Mouse (Mus musculus) heart, adult 9 months (tissue): ENCODE measurements at regions not wholly inside any gene's neighbourhood (a gene's known extent, or its start where the extent isn't known, plus 50 kb on each side); places are given as distances from the start of the nearest gene placed in this dataset.

ENCODE experiments used
- DNase-seq, 2 experiments: peaks; one replicate each; pipeline ENCODE4 v3.0.0; 2022; ENCODE audit warnings: low spot score in 2 of 2

DNA sequence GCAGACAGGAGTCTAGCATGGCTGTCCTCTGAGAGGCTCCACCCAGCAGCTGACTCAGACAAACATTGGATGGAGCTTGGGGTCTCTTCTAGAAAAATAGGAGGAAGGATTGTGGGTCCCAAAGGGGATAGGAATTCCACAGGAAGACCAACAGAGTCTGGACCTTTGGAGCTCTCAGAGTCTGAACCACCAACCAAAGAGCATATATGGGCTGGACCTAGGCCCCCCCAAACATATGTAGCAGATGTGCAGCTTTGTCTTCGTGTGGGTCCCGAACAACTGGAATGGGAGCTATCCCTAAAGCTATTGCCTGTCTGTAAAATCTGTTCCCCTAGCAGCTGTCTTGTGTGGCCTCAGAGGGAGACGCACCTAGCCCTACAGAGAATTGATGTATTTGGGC is 50.1 kb upstream of the Cpm start:
- DNase-seq, result no peak

DNA sequence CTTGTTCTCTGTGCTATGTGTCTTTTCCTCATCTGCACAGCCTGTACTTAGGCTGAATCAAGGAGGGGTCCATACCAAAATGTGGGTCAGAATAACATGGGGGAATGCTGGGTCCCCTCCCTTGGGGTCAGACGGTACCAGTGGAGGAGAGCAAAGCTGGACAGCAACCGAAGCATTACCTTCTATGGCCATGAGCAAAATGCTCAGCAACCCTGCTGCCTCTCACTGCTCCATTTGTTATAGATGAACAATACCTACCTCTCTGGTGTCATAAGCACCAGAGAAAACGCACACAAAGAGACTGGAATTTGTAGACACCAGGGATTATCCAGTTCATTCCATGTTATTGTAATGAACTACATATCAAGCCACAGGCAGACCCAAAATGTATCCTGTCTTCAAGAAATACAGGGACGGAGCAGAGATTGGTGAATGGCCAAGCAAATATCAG is 50.6 kb upstream of the Cpm start:
- DNase-seq, result no peak

DNA sequence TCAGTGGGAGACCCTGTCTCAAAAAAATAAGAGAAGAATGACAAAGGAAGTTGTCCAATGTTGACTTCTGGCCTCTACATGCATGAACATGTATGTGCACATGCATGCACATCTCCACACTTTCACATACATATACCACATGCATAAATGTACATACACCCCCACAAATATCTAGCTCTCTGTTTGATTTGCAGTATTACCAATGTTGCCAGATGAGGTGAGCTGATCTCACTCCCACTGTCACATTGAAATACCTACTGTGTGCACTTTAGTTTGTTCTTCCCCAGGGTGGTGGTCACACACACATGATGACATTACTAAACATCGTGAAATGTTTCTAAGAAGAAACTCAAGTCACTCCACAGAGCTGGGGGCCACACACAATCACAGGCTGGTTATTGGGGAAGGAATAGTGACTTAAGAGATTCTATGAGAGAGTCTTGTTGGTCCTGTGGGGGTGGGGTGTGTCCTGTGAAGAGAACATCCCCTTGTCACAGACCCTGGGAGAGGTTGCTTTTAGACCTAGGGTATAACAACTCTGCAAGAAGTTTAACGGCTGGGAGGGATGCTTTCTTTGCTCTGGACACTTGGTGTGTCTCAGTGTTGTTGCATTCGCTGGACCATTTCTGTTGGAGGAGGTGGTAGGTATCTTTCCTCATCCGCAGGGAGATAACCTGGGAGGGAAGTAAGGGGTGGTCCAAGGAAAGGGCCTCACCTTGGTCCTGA is 51.2 kb upstream of the Cpm start:
- no peak for DNase-seq

DNA sequence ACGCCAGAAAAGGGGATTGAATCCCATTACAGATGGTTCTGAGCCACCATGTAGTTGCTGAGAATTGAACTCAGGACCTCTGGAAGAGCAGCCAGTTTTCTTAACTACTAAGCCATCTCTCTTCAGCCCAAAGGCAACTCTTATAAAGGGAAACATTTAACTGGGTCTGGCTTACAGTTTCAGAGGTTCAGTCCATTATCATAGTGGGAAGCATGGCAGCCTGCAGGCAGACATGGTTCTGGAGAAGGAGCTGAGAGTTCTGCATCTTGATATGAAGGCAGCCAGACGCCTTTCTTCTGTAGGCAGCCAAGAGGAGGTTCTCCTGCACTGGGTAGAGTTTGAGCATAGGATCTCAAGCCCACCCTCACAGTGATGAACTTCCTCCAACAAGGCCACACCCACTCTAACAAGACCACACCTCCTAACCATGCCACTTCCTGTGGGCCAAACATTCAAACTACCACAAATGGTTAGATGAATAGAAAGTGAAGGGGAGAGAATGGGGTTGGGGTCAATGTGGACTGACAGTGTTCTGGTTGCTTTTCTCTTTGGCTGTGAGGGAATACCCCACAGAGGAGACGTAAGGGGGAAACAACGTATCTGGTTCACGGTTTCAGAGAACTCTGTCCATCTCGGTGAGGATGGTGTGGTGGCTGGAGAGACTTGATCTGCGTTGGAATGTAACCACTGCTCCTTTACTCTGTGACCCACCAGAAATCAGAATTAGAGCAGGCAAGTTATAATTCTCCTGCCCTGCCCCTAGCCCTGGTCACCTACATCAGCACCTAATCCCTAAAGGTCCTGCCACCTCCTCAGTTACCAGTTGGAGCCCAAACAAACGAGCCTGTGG is 52.2 kb upstream of the Cpm start:
- no peak for DNase-seq

DNA sequence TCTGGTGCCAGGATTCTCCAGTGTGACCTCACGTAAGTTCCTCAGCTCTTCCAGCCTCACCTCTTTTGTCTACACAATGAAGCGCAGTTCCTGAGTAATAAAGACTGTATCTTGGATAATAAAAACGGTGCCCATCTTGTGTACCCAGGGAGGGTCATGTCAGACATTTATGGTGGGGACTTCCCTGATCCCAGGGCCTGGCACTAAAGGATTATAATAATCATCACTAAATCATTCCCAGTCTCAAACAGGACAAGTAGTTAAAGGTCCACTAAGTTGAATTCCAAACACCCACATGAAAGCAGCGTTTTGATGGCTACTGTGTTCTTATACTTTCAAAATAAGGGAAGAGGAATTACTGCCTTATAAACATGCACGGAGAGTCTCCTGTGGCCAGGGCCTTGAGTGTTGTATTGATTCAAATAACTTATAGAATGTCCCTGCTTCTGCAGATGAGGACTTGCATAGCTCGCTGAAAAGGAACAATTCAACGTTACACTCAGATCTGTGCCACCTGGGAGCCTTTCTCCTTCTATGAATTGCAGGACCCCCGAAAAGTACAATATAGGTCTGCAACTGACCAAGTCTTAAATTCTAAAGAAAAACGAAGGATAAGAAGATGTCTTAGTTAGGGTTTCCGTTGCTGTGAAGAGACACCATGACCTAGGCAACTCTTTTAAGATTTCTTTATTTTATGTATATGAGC is 53.0 kb upstream of the Cpm start:
- no peak for DNase-seq

DNA sequence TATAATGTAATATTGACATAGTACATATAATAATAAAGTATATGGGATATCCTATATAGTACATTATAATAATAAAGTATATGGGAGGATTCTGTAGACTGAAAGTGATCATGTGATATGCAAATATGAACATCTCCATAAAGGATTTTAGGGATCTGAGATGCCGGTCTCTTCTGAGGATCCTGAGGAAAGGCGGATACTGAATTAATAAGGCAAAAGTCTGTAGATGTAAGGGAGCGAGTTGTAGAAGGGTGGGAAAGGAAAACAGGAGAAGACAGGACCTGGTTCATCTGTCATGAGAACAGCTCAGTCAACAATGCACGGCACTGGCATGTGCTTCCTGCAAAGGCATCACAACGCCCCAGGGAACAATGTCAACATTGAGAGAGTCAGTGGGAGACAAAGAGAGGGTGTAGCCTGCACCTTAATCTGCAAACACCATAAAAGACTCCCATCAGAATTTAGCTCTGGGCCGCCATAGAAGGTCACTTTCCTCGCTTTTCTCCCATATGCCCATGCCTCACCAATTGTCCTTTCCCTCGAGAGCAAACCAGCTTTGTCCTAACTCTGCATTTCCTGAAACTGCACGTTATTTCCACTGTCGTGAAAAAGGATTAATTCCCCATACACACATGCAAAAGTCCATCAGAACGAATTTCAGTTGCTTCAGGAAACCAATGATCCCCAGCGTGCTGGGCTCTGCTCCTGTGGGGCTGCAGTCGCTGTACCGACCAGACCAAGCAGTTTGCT is 53.7 kb upstream of the Cpm start:
- no peak for DNase-seq

DNA sequence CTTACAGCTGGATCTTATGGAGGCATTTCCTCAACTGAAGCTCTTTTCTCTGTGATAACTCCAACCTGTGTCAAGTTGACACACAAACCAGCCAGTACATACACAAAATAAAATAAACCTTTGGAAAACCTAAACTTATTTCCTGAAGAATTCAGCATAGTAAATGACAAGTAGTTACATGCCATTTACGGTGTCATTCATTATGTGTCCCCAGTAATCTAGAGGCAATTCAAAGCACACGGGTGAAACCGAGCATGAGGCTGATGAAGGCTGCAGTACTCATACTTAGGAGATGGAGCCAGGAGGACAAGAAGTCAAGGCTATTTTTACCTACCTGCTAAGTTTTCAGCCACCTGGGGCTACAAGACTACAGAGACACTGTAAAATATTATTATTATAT is 54.4 kb upstream of the Cpm start:
- no peak for DNase-seq

DNA sequence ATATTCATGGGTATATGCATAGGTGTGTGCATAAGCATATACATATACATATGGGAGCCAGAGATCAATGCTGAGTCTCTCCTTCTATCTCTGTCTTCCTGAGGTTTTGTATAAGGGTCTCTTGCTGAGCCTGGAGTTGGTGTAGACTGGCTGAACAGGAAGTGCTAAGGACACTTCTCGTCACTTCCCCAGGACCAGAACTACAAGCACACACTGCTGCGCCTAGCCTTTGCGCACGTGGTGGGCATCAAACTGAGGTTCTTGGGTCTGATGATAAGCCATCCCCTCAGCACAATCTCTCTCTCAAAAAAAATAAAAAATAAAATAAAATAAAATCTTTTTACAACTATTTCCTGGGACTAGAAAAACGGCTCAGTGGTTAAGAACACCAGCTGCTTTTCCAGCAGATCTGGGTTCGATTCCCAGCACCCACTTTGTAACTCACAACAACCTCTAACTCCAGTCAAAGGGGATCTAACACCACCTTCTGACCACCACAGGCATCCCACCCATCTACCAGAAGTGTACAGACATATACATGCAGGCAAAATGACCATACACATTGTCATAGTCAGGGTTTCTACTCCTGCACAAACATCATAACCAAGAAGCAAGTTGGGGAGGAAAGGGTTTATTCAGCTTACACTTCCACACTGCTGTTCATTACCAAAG is 55.1 kb upstream of the Cpm start:
- DNase-seq, result no peak

DNA sequence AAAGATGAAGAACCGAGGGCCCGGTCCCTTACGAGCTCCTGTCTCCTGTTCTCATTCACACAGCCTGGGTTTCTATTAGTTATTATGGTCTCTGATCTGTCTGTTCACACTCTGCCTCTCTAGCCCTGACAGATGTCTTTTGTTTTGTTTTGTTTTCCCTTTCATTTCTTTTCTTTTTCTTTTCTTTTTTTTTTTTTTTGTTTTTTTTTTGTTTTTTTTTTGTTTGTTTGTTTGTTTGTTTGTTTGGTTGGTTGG is 55.8 kb upstream of the Cpm start:
- no peak for DNase-seq

DNA sequence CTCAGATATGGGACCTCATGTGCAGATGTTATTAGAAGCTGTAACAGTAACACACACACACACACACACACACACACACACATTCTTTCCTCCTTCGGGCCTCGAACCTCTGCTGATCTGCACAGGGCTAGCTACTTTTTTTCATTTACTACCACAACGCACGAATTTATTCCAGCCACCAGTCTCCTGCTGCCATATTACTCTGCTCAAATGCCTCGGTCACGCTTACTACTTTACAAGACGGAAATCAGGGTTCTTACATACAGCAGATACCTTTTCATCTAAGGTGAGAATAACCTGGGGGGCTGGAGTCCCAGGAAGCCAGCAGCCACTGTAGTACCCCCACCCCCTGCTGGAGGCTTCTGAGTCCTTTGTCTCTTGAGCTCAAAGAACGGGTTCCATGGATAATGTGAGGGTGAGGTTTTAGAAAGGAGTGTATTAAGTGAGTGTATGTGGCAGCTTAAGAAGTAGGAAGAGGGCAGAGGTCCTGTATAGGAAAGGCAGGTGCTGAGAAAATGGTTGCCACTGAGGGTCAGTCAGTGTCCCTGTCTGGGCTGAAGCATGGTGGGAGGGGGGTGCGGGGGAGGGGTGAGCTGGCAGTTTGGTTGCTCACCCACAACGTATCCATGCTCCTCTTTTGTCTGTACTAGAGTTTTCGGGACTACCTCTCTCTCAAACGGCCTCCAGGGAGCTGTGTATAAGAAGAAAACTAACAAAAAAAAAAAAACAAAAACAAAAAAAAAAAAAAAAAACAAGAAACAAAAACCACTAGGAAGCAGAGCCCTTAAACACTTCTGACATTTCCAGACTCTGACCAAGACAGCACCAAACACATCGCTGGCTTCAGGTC is 56.3 kb upstream of the Cpm start:
- no peak for DNase-seq

DNA sequence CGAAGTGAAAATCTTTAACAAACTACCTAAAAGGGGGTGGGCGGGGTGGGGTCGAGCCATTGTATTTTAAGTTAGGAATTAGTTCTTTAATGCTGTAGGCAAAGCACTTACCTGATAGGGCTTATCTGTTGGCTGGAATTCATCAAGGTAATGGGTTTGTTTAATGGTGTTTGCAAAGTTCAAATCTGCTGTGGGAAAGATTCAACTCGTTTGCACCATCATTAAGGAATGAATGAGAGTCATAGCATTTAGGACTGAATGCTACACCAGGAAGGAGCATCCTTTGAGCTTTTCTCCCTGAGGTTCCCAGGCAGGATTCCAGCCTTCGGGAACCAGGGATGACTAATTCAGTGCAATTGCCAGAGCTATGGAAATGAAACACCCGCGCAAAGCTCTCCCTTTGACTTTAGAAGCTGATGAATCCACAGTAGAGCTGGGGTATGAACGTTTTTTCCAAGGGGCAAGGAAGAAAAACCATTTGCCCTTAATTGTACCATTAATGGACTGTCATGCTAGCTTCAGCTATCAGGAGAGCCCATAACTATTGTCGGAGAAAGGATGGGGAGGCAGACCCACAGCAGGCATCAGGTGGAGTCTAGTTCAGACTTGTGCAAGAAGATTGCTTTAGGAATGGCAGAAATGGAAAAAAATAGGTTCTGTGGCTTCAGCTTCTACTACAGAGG is 57.3 kb upstream of the Cpm start:
- peak in 1 of 2 experiments; percentile 13 for DNase-seq

DNA sequence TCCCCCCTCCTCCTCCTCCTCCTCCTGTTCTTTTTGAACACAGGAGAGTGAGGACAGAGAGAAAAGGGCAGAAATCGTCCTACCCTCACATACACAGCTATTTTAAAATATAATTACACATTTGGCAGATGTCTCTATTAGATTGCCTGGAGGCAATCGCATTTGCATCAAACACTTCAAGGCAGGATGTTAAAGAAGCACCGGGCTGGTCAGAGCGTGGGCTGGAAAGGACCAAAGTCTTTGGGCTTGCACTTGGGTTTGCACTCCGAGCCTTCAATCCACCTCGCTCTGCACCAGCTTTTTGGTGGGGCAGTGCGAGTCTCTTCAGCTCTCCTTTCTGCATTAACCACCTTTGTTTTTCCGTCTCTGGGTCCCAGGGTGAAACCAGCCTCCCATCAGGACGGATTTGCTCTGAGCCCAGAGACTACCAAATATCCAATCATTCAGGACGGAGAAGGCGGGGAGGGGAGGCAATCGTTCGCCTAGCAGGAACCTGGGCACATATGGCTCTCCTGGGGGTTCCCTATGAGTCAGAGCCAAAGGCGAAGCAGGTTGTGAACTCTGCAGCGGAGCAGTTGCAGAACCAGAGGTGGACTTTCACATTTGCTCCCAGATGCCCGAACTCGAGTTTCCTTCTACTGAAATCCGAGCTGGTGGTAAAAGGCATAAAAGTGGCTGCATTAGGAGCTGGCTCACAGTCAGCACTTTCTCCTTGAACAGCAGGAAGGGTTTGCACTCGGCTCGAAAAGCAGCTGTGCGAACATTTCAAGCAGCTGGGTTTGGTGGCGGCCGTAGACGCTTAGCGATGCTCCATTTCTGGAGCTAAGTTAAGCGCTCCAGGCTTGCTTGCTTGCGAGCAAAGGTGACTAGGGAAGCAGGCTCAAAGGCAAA is 58.1 kb upstream of the Cpm start:
- peak in 1 of 2 experiments; percentile 4 for DNase-seq

DNA sequence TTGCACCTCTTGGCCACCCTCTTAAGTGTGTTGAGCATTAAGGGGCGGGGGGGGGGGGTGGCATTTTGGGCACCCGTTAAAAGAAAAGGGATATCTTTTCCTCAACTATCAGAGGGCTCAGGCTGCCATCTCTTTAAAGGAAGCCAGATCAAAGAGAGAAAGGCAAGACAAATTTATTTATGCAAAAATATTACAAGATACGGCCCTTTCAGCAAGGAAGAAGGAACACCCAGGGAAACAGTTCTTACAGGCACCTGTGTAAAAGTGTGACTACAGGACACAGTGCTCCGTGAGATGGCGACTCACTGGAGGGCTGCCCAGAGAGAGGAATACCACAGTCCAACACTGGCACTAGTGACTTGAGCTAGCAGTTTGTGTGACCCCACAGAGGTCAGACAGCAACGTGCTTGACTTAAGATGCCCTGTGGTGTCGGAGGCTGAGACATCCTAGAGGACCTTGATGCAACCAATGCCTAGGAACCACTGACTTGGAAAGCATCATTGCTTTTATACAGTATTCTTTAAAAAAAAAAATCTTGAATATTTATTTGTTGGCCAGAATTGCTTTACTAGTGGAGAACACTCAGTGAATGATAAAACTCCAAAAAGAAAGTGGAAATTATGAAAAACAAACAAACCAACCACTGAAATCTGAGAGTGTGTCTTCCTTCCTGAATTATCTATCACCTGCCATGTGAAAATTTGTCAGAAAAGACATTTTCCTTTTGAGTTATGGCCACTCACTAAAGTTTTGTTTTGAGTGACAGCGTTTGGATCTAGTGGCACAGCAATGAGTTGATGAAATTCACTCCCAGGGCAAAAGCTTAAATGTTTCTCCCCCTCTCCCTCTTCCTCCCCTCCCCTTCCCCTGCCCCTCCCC is 59.0 kb upstream of the Cpm start:
- DNase-seq, result no peak

DNA sequence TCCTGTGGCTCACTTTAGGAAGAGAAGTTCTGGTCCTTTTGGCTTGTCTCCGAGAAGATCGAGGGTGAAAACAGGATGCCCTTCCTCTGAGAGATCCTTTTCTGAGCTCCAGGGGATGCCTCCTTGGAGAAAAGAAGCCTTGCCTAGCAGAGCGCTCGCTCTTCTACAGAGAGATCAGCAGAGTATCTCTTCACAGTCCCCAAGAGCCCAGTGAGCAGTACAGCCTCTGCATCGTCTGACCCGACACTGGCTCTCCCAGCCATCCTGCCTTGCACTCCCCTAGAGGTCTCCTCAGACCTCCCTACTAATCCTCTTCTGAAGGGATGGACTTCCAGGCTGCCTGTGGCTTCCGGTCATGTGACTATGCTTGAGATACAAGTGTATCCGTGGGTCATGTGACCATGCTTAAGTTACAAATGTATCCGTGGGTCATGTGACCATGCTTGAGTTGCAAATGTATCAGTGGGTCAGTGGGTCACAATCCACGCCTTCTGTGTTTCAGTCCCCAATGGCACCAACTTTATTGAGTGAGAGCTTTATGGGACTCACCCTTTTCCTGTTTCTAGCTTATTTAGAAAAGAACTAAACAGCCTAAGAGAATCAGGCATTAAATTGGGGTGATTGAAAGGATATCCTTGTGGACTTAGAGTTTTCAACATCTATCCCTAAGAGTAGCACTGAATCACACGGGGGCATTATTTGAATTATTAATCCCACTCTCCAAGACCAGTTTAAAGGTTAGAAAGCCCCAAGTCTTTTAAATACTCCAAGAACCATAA is 59.8 kb upstream of the Cpm start:
- no peak for DNase-seq

DNA sequence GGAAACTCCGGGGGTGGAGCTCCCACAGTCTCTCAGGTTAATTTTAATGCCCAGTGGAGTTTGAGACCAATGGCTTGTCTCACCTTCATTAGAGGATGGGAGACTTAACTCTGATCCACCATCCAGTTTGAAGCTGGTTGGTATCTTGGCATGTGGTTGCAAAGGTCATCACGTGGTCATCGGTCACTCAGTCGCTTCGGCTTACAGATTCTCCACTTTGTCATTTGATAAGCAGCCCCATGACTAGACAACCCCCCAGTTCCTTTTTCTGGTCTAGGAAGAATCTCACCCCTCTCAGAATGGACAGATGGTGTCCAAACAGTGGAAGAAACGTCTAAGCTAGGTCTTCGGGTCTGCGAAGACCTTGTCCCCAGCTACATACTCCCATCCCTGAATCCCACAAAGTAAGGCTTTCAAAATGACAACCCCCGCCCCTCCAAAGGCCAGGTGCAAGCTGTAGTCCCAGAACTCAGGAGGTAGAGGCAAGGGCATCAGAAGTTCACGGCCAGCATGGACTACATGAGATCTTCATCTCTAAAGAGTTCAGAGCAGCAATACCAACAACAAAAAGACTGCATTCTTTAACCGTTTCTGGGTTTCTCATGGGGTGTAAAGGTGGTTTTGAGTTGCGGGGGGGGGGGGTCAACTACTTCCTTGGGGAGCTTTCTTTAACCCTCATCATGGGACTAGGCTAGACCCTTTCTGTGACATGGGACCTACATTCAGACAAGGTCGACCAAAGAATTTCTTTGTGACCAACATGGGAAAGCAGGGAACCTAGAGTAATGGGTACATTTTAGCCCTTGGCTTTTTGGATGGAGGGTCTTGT is 60.6 kb upstream of the Cpm start:
- no peak for DNase-seq

DNA sequence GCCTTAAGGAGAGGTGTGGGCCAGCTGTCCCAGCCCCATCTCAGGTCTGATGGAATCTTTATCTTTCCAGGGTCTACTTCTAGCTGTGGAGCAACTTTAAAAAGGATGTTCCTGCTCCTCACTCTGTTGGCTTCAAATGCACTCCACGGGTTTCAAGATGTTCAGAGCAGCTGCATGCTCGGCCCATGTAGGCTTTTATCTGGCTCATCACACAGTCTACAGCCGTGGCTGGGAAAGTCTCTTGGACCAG is 61.2 kb upstream of the Cpm start:
- no peak for DNase-seq
